8 mouse cellular contexts compared by ENCODE assay signal in genomic region chr2:130634739-130635411, GRCm38 (mm10). TPM values are rescaled to one million over a fixed set of nuclear protein-coding genes. Genes with fewer than 3 reads are reported as not detected.
DNase-seq lines count a peak whose midpoint lies in the region; ATAC-seq and TF ChIP-seq lines count a peak whose summit lies in the region.

No protein-coding gene starts in this region.

- H3K4me3 ChIP-seq in limb, embryonic 15.5 days, result peak overlapping the region; percentile 40
- H3K4me3 ChIP-seq in midbrain, postnatal 0 days (ENCODE audit: low read depth, low read length), result 0 out of 2 replicates have a peak overlapping the region, but pooled peaks have one; percentile 6

- TF ChIP-seq CTCF in midbrain, postnatal 0 days (IDR thresholded peaks at IDR 0.05), result peak; percentile 38; the same call in 1 of the 2 replicates

- H3K27me3 ChIP-seq in limb, embryonic 15.5 days, result peaks cover 54% of the 10 kb centered on the region
- peaks cover 26% of the 10 kb centered on the region for H3K27me3 ChIP-seq in midbrain, postnatal 0 days (ENCODE audit: insufficient read depth, low read length)

- intact Hi-C loops in heart, postnatal 14 days (cut with DNase I), result no loop called here

- peak overlapping the region; percentile 35 for H3K9ac ChIP-seq in limb, embryonic 15.5 days
- no peak overlapping the region for H3K9ac ChIP-seq in midbrain, postnatal 0 days (replicated peaks; ENCODE audit: low read length, poor library complexity, severe bottlenecking)

- H3K4me2 ChIP-seq in limb, embryonic 15.5 days, result peak overlapping the region; percentile 84
- peak overlapping the region; percentile 24 for H3K4me2 ChIP-seq in midbrain, postnatal 0 days (ENCODE audit: low read depth, low read length, poor library complexity, severe bottlenecking)

- no peaks in the 10 kb centered on the region for H3K36me3 ChIP-seq in limb, embryonic 15.5 days
- H3K36me3 ChIP-seq in midbrain, postnatal 0 days (ENCODE audit: insufficient read depth, low read length), result peaks cover 28% of the 10 kb centered on the region

- H3K9me3 ChIP-seq in limb, embryonic 15.5 days, result no peaks in the 10 kb centered on the region
- H3K9me3 ChIP-seq in midbrain, postnatal 0 days (ENCODE audit: low read length), result no peaks in the 10 kb centered on the region

- peaks cover 24% of the 10 kb centered on the region for H3K4me1 ChIP-seq in limb, embryonic 15.5 days
- H3K4me1 ChIP-seq in midbrain, postnatal 0 days (ENCODE audit: insufficient read depth, low read length), result peaks cover 2% of the 10 kb centered on the region; the same call in 1 of the 2 replicates

- DNase-seq in urinary bladder, postnatal 25 days (ENCODE audit: low spot score), result peak; percentile 14
- no peak for DNase-seq in urinary bladder, postnatal 10 days (ENCODE audit: low spot score)
- DNase-seq in embryo, embryonic 10.5 days (ENCODE audit: low spot score), result peak; percentile 66
- DNase-seq in heart, postnatal 14 days, result peak; percentile 19 to 32
- no peak for DNase-seq in midbrain, postnatal 0 days (ENCODE audit: low spot score)
- DNase-seq in thymus, postnatal 4 days, result peak; percentile 61
- no peak for DNase-seq in left cerebral cortex, adult 9 months (ENCODE audit: low spot score in 2 of 2)

- no peak overlapping the region for H3K27ac ChIP-seq in limb, embryonic 15.5 days
- H3K27ac ChIP-seq in midbrain, postnatal 0 days (ENCODE audit: low read depth, low read length), result no peak overlapping the region

- 3% methylated on average over 38 of the region's 38 CpGs for WGBS in limb, embryonic 15.5 days
- 19% methylated on average over 37 of the region's 38 CpGs for WGBS in midbrain, postnatal 0 days

- peak; percentile 53; the same call in 1 of the 2 replicates for ATAC-seq in limb, embryonic 15.5 days (ENCODE audit: insufficient number of reproducible peaks, low FRiP score, low TSS enrichment, low read depth)
- 0 out of 2 replicates have a peak, but pooled peaks have one; percentile 7 for ATAC-seq in midbrain, postnatal 0 days (ENCODE audit: low FRiP score)

RNA-seq across cellular contexts. Expression of gene Ubox5, which starts 5.0 kb away (rescaled TPM):
- 1 to 10 TPM; 4.2 to 4.5 TPM for total RNA-seq in heart, postnatal 14 days (2021)
- polyA plus RNA-seq in limb, embryonic 15.5 days (2015; fragmentation: Nextera tagmentation; extraction: Ambion mirVana), result 10.8 and 11.0 TPM in 2 replicates
- total RNA-seq in midbrain, postnatal 0 days (2014; rRNA removed), result 6.0 and 6.8 TPM in 2 replicates
- 5.1 and 5.5 TPM in 2 replicates for polyA plus RNA-seq in midbrain, postnatal 0 days (2015; fragmentation: Nextera tagmentation; extraction: Ambion mirVana)

RNA-seq across cellular contexts. Expression of gene Fastkd5, which starts 5.0 kb away (rescaled TPM):
- total RNA-seq in heart, postnatal 14 days (2021), result 1 to 10 TPM; 7.3 to 9.3 TPM
- polyA plus RNA-seq in limb, embryonic 15.5 days (2015; fragmentation: Nextera tagmentation; extraction: Ambion mirVana), result 13.2 and 14.1 TPM in 2 replicates
- total RNA-seq in midbrain, postnatal 0 days (2014; rRNA removed), result 7.9 and 8.4 TPM in 2 replicates
- 5.9 and 7.4 TPM in 2 replicates for polyA plus RNA-seq in midbrain, postnatal 0 days (2015; fragmentation: Nextera tagmentation; extraction: Ambion mirVana)

RNA-seq across cellular contexts. Expression of gene Lzts3, which starts 7.7 kb away (rescaled TPM):
- 1 to 10 TPM; 3.3 to 4.6 TPM for total RNA-seq in heart, postnatal 14 days (2021)
- 4.0 and 4.5 TPM in 2 replicates for polyA plus RNA-seq in limb, embryonic 15.5 days (2015; fragmentation: Nextera tagmentation; extraction: Ambion mirVana)
- total RNA-seq in midbrain, postnatal 0 days (2014; rRNA removed), result 65.9 and 76.6 TPM in 2 replicates
- 14.2 and 18.8 TPM in 2 replicates for polyA plus RNA-seq in midbrain, postnatal 0 days (2015; fragmentation: Nextera tagmentation; extraction: Ambion mirVana)

RNA-seq across cellular contexts. Expression of gene Ddrgk1, which starts 29.6 kb away (rescaled TPM):
- 10 to 100 TPM; 53.3 to 62.4 TPM for total RNA-seq in heart, postnatal 14 days (2021)
- 69.6 and 71.7 TPM in 2 replicates for polyA plus RNA-seq in limb, embryonic 15.5 days (2015; fragmentation: Nextera tagmentation; extraction: Ambion mirVana)
- total RNA-seq in midbrain, postnatal 0 days (2014; rRNA removed), result 24.4 and 36.0 TPM in 2 replicates
- 88.6 and 90.4 TPM in 2 replicates for polyA plus RNA-seq in midbrain, postnatal 0 days (2015; fragmentation: Nextera tagmentation; extraction: Ambion mirVana)

RNA-seq across cellular contexts. Expression of gene Itpa, which starts 32.5 kb away (rescaled TPM):
- total RNA-seq in heart, postnatal 14 days (2021), result 10 to 100 TPM; 19.8 to 20.2 TPM
- 90.9 and 99.1 TPM in 2 replicates for polyA plus RNA-seq in limb, embryonic 15.5 days (2015; fragmentation: Nextera tagmentation; extraction: Ambion mirVana)
- total RNA-seq in midbrain, postnatal 0 days (2014; rRNA removed), result 140 and 160 TPM in 2 replicates
- 126 and 130 TPM in 2 replicates for polyA plus RNA-seq in midbrain, postnatal 0 days (2015; fragmentation: Nextera tagmentation; extraction: Ambion mirVana)

Comparison
In these comparisons a context has a peak if more than half of its experiments do, and no peak if none do; other contexts are left out.
1. DNase-seq: peak in urinary bladder, postnatal 25 days (single experiment), embryo, embryonic 10.5 days (single experiment), heart, postnatal 14 days (2 of 2) and thymus, postnatal 4 days (single experiment); none in urinary bladder, postnatal 10 days (single experiment), midbrain, postnatal 0 days (single experiment) and left cerebral cortex, adult 9 months (0 of 2).
2. RNA of gene Lzts3, which starts 7.7 kb away (total RNA-seq): 65.9 to 76.6 TPM in midbrain, postnatal 0 days; 3.3 to 4.6 TPM in heart, postnatal 14 days; every median in the first group is over 10 times any median in the second.